Comparison of ENCODE assay signal across 8 mouse cellular contexts in the genomic region with DNA sequence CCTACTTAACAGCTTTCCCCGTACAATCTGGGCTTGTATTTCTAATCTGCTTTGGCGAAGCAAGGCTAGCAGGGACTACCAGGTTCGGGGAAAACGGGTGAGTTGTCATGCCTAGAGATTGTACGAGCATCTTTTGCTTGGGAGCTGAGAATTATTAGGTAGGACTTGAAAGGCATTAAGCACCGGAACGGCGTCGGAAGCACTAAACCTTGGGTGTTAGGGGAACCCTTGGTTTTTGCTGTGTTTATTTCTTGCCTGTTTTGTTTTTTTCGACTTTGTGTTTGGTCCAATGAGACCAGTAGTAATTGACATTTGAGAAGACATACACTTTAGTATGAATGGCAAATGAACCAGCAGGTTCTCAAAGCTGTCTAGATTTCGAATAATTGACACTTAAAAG. TPM values are rescaled to one million over a fixed set of nuclear protein-coding genes. Genes with fewer than 3 reads are reported as not detected.
A peak's percentile ranks its signal among the peaks of the same experiment; 100 is the strongest.
DNase-seq lines count a peak whose midpoint lies in the region; ATAC-seq and TF ChIP-seq lines count a peak whose summit lies in the region.

No protein-coding gene starts in this region.

- H3K4me3 ChIP-seq in kidney, embryonic 16.5 days (ENCODE audit: low read length): peak overlapping the region; percentile 99
- H3K4me3 ChIP-seq in cortical plate, adult 2 months (ENCODE audit: insufficient read depth, low read length): peak overlapping the region; percentile 65
- peak overlapping the region; percentile 99 for H3K4me3 ChIP-seq in hindbrain, embryonic 16.5 days (ENCODE audit: low read length)
- H3K4me3 ChIP-seq in myocyte: peak overlapping the region; percentile 87

- H3ac ChIP-seq in myocyte (ENCODE audit: control insufficient read depth, insufficient read length): peak overlapping the region; percentile 81

- H3K79me2 ChIP-seq in myocyte (ENCODE audit: control insufficient read depth, insufficient read depth): peaks cover 60% of the 10 kb centered on the region

- no peak for DNase-seq in kidney, postnatal 10 days
- no peak for DNase-seq in left cerebral cortex, adult 9 months (ENCODE audit: low spot score in 2 of 2)
- no peak for DNase-seq in frontal cortex, postnatal 14 days (ENCODE audit: low spot score in 2 of 2)
- no peak for DNase-seq in layer of hippocampus, postnatal 14 days (ENCODE audit: low spot score in 2 of 2)

- 2% methylated on average over 11 of the region's 11 CpGs for WGBS in kidney, embryonic 16.5 days
- 3% methylated on average over 11 of the region's 11 CpGs for WGBS in hindbrain, embryonic 16.5 days

- peak overlapping the region; percentile 100 for H3K27ac ChIP-seq in kidney, embryonic 16.5 days (ENCODE audit: low read length)
- H3K27ac ChIP-seq in cortical plate, adult 2 months (ENCODE audit: insufficient read depth, low read length): no peak overlapping the region
- peak overlapping the region; percentile 100 for H3K27ac ChIP-seq in hindbrain, embryonic 16.5 days (ENCODE audit: low read depth, low read length)

- TF ChIP-seq POLR2A in cortical plate, adult 2 months (IDR thresholded peaks at IDR 0.05; ENCODE audit: extremely low read depth, insufficient read depth, low read length): no peak
- TF ChIP-seq POLR2A in myocyte (IDR thresholded peaks at IDR 0.05; ENCODE audit: insufficient read length, low read depth): no peak

- H3K9me3 ChIP-seq in kidney, embryonic 16.5 days (ENCODE audit: low read length): no peaks in the 10 kb centered on the region
- no peaks in the 10 kb centered on the region for H3K9me3 ChIP-seq in hindbrain, embryonic 16.5 days (ENCODE audit: control insufficient read depth, low read length)

- TF ChIP-seq CTCF in cortical plate, adult 2 months (IDR thresholded peaks at IDR 0.05; ENCODE audit: extremely low read depth, insufficient read depth, low read length): no peak

- no peak for ATAC-seq in kidney, embryonic 16.5 days (ENCODE audit: low FRiP score, low TSS enrichment)
- no peak for ATAC-seq in hindbrain, embryonic 16.5 days

- peaks cover 47% of the 10 kb centered on the region for H3K4me1 ChIP-seq in kidney, embryonic 16.5 days (ENCODE audit: insufficient read depth, low read length)
- peaks cover 4% of the 10 kb centered on the region; the same call in 1 of the 2 replicates for H3K4me1 ChIP-seq in cortical plate, adult 2 months (ENCODE audit: control insufficient read depth, insufficient read depth, low read length)
- peaks cover 29% of the 10 kb centered on the region for H3K4me1 ChIP-seq in hindbrain, embryonic 16.5 days (ENCODE audit: control insufficient read depth, insufficient read depth, low read depth, low read length)

- H3K4me2 ChIP-seq in kidney, embryonic 16.5 days (replicated peaks; ENCODE audit: low read depth, low read length): peak overlapping the region; percentile 89
- H3K4me2 ChIP-seq in hindbrain, embryonic 16.5 days (ENCODE audit: low read length): peak overlapping the region; percentile 93
- H3K4me2 ChIP-seq in myocyte (ENCODE audit: low read depth): peak overlapping the region; percentile 88

- H3K27me3 ChIP-seq in kidney, embryonic 16.5 days (ENCODE audit: insufficient read depth, low read length): no peaks in the 10 kb centered on the region
- H3K27me3 ChIP-seq in hindbrain, embryonic 16.5 days (replicated peaks; ENCODE audit: control insufficient read depth, insufficient read depth, low read length): no peaks in the 10 kb centered on the region
- no peaks in the 10 kb centered on the region for H3K27me3 ChIP-seq in myocyte (ENCODE audit: control insufficient read depth, insufficient read depth, insufficient read length)

- peak overlapping the region; percentile 100 for H3K9ac ChIP-seq in kidney, embryonic 16.5 days (replicated peaks; ENCODE audit: low read length)
- H3K9ac ChIP-seq in hindbrain, embryonic 16.5 days (ENCODE audit: low read depth, low read length): peak overlapping the region; percentile 100

- no peaks in the 10 kb centered on the region for H3K36me3 ChIP-seq in kidney, embryonic 16.5 days (ENCODE audit: insufficient read depth, low read length)
- H3K36me3 ChIP-seq in hindbrain, embryonic 16.5 days (ENCODE audit: control insufficient read depth, insufficient read depth, low read length): no peaks in the 10 kb centered on the region
- H3K36me3 ChIP-seq in myocyte (ENCODE audit: control insufficient read depth, insufficient read depth): no peaks in the 10 kb centered on the region

TF ChIP-seq in myocyte, 11 proteins besides CTCF, POLR2A, EP300 and RAD21:
- TF ChIP-seq TCF3 (IDR thresholded peaks at IDR 0.05; ENCODE audit: insufficient read length, low read depth) (no peak), E2F4 (IDR thresholded peaks at IDR 0.05; ENCODE audit: insufficient read depth) (no peak), REST (IDR thresholded peaks at IDR 0.05; ENCODE audit: insufficient read depth, insufficient read length) (no peak), POLR2AphosphoS2 (IDR thresholded peaks at IDR 0.05; ENCODE audit: insufficient read length, low read depth) (no peak), MAX (IDR thresholded peaks at IDR 0.05; ENCODE audit: low read depth) (no peak), USF1 (IDR thresholded peaks at IDR 0.05; ENCODE audit: low read depth) (no peak), CEBPB (IDR thresholded peaks at IDR 0.05; ENCODE audit: insufficient read depth, poor library complexity, severe bottlenecking) (no peak), SRF (IDR thresholded peaks at IDR 0.05; ENCODE audit: control insufficient read depth, insufficient read length, low read depth) (no peak), MYOD1 (IDR thresholded peaks at IDR 0.05; ENCODE audit: control insufficient read depth in 1 of 3, insufficient read length in 2 of 3, low read depth in 2 of 3) (no peak), MYOG (IDR thresholded peaks at IDR 0.05; ENCODE audit: control insufficient read depth in 1 of 3, insufficient read depth in 1 of 3, insufficient read length in 2 of 3, low read depth in 2 of 3) (no peak), TCF12 (IDR thresholded peaks at IDR 0.05; ENCODE audit: insufficient read depth, poor library complexity, severe bottlenecking) (no peak)

RNA-seq across cellular contexts. Expression of a gene that starts 1.1 kb away (rescaled TPM):
- polyA plus RNA-seq in kidney, embryonic 16.5 days (2015; fragmentation: Nextera tagmentation; extraction: Ambion mirVana): 107 and 108 TPM in 2 replicates
- polyA plus RNA-seq in cortical plate, adult 2 months (2012; rRNA removed): 67.9 and 71.5 TPM in 2 replicates
- polyA plus RNA-seq in hindbrain, embryonic 16.5 days (2015; fragmentation: Nextera tagmentation; extraction: Ambion mirVana): 86.6 and 94.4 TPM in 2 replicates
- 33.5 TPM for polyA plus RNA-seq in myocyte (2012; fragmentation: generic; extraction: Trizol)
- 10 to 100 TPM; 68.6 to 70.3 TPM for total RNA-seq in layer of hippocampus, postnatal 14 days (2021)

RNA-seq across cellular contexts. Expression of a gene that starts 31.3 kb away (rescaled TPM):
- 53.8 and 55.4 TPM in 2 replicates for polyA plus RNA-seq in kidney, embryonic 16.5 days (2015; fragmentation: Nextera tagmentation; extraction: Ambion mirVana)
- polyA plus RNA-seq in cortical plate, adult 2 months (2012; rRNA removed): 45.2 and 51.4 TPM in 2 replicates
- 36.3 and 41.1 TPM in 2 replicates for polyA plus RNA-seq in hindbrain, embryonic 16.5 days (2015; fragmentation: Nextera tagmentation; extraction: Ambion mirVana)
- polyA plus RNA-seq in myocyte (2012; fragmentation: generic; extraction: Trizol): 38.6 TPM
- total RNA-seq in layer of hippocampus, postnatal 14 days (2021): 10 to 100 TPM; 36.4 to 37.0 TPM

RNA-seq across cellular contexts. Expression of a gene that starts 36.5 kb away (rescaled TPM):
- polyA plus RNA-seq in kidney, embryonic 16.5 days (2015; fragmentation: Nextera tagmentation; extraction: Ambion mirVana): 33.5 and 37.0 TPM in 2 replicates
- 46.0 and 46.1 TPM in 2 replicates for polyA plus RNA-seq in cortical plate, adult 2 months (2012; rRNA removed)
- polyA plus RNA-seq in hindbrain, embryonic 16.5 days (2015; fragmentation: Nextera tagmentation; extraction: Ambion mirVana): 25.0 and 25.2 TPM in 2 replicates
- 1.0 TPM for polyA plus RNA-seq in myocyte (2012; fragmentation: generic; extraction: Trizol)
- total RNA-seq in layer of hippocampus, postnatal 14 days (2021): 10 to 100 TPM; 66.8 to 82.5 TPM

RNA-seq across cellular contexts. Expression of a gene that starts 47.0 kb away (rescaled TPM):
- polyA plus RNA-seq in kidney, embryonic 16.5 days (2015; fragmentation: Nextera tagmentation; extraction: Ambion mirVana): 0.54 and 1.0 TPM in 2 replicates
- 6.2 and 9.0 TPM in 2 replicates for polyA plus RNA-seq in cortical plate, adult 2 months (2012; rRNA removed)
- polyA plus RNA-seq in hindbrain, embryonic 16.5 days (2015; fragmentation: Nextera tagmentation; extraction: Ambion mirVana): 0.34 TPM in 1 of 2 replicates, not detected in the other
- 0.76 TPM for polyA plus RNA-seq in myocyte (2012; fragmentation: generic; extraction: Trizol)
- 1 to 10 TPM; 2.2 to 2.3 TPM for total RNA-seq in layer of hippocampus, postnatal 14 days (2021)

Comparison
In these comparisons a context has a peak if more than half of its experiments do, and no peak if none do; other contexts are left out.
1. RNA of a gene that starts 36.5 kb away (polyA plus RNA-seq): 46.0 to 46.1 TPM in cortical plate, adult 2 months, 33.5 to 37.0 TPM in kidney, embryonic 16.5 days and 25.0 to 25.2 TPM in hindbrain, embryonic 16.5 days; 1.0 TPM in myocyte (single experiment); every median in the first group is over 10 times any median in the second.
2. Peak in every context shown above with its lines, with median percentiles within 50 percentile points of each other: H3K4me2 ChIP-seq and H3K4me3 ChIP-seq.